Mouse (Mus musculus): ENCODE results near the gene Cacna1a. TPM values are rescaled to one million over a fixed set of nuclear protein-coding genes. Genes with fewer than 3 reads are reported as not detected.

Cacna1a gene
- polyA plus RNA-seq, 1 experiment = 21.6 TPM

- Histone ChIP-seq H3K9me3 (peaks cover 16% of the 10 kb centered on the region), H3K4me3 (replicated peaks) (no peak overlapping the region), H3K36me3 (replicated peaks; ENCODE audit: low read length) (no peaks in the 10 kb centered on the region), H3K27me3 (replicated peaks) (peaks cover 34% of the 10 kb centered on the region), H3K4me1 (peaks cover 13% of the 10 kb centered on the region)
- TF ChIP-seq FLI1 (IDR thresholded peaks at IDR 0.05; ENCODE audit: low read length) (no peak), GATA1 (IDR thresholded peaks at IDR 0.05; ENCODE audit: borderline replicate concordance, low read length) (no peak)
Observed at GRCm38 (mm10) chr8:84588498-84588897, 200.3 kb downstream of the Cacna1a start.

DNA sequence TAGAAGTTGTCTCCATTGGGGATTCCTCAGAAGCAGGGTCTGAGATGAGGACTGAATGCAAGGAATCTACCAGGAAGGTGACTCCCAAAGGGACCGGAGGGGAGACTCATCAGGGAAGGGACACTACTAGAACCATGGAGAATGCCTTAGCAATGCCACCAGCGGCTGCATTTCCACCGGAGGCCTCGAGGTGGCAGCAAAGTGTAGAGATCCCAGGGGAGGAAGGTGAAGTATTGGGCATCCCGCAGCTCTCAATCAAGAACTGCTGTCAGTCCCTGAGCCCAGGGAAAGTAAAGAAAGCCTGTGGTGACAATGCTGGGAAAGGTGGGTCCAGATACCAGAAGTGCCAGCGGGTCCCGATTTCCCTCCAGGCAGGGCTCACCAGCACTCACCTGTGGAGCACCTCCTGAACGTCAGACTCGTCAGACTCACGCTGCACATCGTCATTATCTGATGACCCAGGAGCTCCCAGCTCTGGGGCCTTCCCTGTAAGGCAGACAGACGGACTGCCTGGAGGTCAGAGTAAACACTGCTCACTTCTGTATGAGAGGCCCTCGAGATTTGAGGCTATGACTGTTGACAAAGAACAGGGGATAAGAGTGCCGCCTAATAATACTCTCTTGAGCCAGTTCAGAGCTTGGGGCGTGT lies 203.9 kb downstream of the Cacna1a start:
- TF ChIP-seq FLI1 (IDR thresholded peaks at IDR 0.05; ENCODE audit: low read length) (no peak), GATA1 (IDR thresholded peaks at IDR 0.05; ENCODE audit: borderline replicate concordance, low read length) (no peak)
- Histone ChIP-seq H3K4me1 (peaks cover 8% of the 10 kb centered on the region), H3K27me3 (replicated peaks) (peaks cover 38% of the 10 kb centered on the region), H3K9me3 (peaks cover 7% of the 10 kb centered on the region), H3K36me3 (replicated peaks; ENCODE audit: low read length) (no peaks in the 10 kb centered on the region), H3K4me3 (replicated peaks) (no peak overlapping the region)

DNA sequence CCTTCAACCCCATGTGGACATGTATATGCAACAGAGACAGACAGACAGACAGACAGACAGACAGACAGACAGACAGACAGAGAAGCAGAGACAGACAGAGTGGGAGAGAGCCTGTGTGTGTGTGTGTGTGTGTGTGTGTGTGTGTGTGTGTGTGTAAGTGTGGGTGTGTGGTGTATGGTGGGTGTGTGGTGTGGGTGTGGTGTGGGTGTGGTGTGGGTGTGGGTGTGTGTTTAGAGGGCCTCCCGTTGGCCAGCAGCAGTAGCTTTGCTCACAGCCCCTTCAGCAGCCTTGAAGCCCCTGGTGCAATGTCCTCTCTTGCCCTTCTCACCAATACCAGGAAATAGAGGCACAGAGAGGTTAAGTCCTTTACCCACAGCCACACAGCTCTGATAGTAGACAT lies 204.9 kb downstream of the Cacna1a start:
- H3K4me1 ChIP-seq = peaks cover 7% of the 10 kb centered on the region
- no peaks in the 10 kb centered on the region for H3K36me3 ChIP-seq (replicated peaks; ENCODE audit: low read length)
- TF ChIP-seq FLI1 (IDR thresholded peaks at IDR 0.05; ENCODE audit: low read length) (no peak), GATA1 (IDR thresholded peaks at IDR 0.05; ENCODE audit: borderline replicate concordance, low read length) (no peak)
- peaks cover 39% of the 10 kb centered on the region for H3K27me3 ChIP-seq (replicated peaks)
- H3K4me3 ChIP-seq (replicated peaks) = no peak overlapping the region
- H3K9me3 ChIP-seq = peaks cover 7% of the 10 kb centered on the region

DNA sequence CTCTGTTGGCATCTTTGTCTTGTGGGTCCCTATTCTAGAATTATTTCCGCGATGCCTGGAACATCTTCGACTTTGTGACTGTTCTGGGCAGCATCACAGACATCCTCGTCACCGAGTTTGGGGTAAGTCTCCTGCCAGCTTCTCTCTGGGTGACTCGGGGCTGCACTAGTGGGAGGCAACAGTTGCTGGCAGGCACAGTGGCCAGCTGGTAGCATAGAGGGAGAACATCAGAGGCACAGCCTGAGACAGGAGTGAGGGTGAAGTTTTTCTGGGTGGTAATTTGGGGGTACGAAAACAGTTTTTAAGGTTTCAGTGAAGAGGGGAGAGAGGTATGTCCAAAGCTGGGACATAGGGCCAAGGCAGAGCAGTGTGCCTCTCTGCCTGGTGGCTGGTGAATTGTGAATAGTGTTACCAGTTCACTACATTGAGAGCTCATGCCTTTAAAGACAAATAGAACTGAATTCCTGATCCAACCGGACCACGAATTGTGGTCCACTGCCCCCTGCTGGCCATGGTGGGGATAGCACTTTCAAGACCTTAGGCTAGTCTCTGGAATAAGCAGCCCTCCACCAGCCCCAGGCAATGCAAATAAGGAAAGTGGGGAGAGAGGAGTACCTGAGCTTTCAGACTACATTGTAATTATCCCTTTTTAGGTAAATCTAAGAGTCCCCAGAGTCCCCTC lies 206.0 kb downstream of the Cacna1a start:
- H3K36me3 ChIP-seq (replicated peaks; ENCODE audit: low read length) = no peaks in the 10 kb centered on the region
- peaks cover 7% of the 10 kb centered on the region for H3K9me3 ChIP-seq
- H3K27me3 ChIP-seq (replicated peaks) = peaks cover 44% of the 10 kb centered on the region
- no peak overlapping the region for H3K4me3 ChIP-seq (replicated peaks)
- TF ChIP-seq FLI1 (IDR thresholded peaks at IDR 0.05; ENCODE audit: low read length) (no peak), GATA1 (IDR thresholded peaks at IDR 0.05; ENCODE audit: borderline replicate concordance, low read length) (no peak)
- H3K4me1 ChIP-seq = no peaks in the 10 kb centered on the region

- Histone ChIP-seq H3K4me3 (replicated peaks) (no peak overlapping the region), H3K9me3 (peaks cover 7% of the 10 kb centered on the region), H3K4me1 (no peaks in the 10 kb centered on the region), H3K36me3 (replicated peaks; ENCODE audit: low read length) (no peaks in the 10 kb centered on the region), H3K27me3 (replicated peaks) (peaks cover 50% of the 10 kb centered on the region)
- TF ChIP-seq FLI1 (IDR thresholded peaks at IDR 0.05; ENCODE audit: low read length) = no peak
- TF ChIP-seq GATA1 (IDR thresholded peaks at IDR 0.05; ENCODE audit: borderline replicate concordance, low read length) = no peak
Observed at GRCm38 (mm10) chr8:84595648-84596047, 207.4 kb downstream of the Cacna1a start.

- TF ChIP-seq FLI1 (IDR thresholded peaks at IDR 0.05; ENCODE audit: low read length) (no peak), GATA1 (IDR thresholded peaks at IDR 0.05; ENCODE audit: borderline replicate concordance, low read length) (no peak)
- H3K9me3 ChIP-seq = peaks cover 10% of the 10 kb centered on the region
- H3K4me3 ChIP-seq (replicated peaks) = no peak overlapping the region
- peaks cover 54% of the 10 kb centered on the region for H3K27me3 ChIP-seq (replicated peaks)
- H3K36me3 ChIP-seq (replicated peaks; ENCODE audit: low read length) = no peaks in the 10 kb centered on the region
- H3K4me1 ChIP-seq = peaks cover 4% of the 10 kb centered on the region; the same call in 1 of the 2 replicates
Observed at GRCm38 (mm10) chr8:84599401-84599800, 211.2 kb downstream of the Cacna1a start.

- Histone ChIP-seq H3K9me3 (peaks cover 10% of the 10 kb centered on the region), H3K36me3 (replicated peaks; ENCODE audit: low read length) (no peaks in the 10 kb centered on the region), H3K4me3 (replicated peaks) (no peak overlapping the region), H3K27me3 (replicated peaks) (peaks cover 60% of the 10 kb centered on the region), H3K4me1 (peaks cover 4% of the 10 kb centered on the region; the same call in 1 of the 2 replicates)
- TF ChIP-seq FLI1 (IDR thresholded peaks at IDR 0.05; ENCODE audit: low read length) (no peak), GATA1 (IDR thresholded peaks at IDR 0.05; ENCODE audit: borderline replicate concordance, low read length) (no peak)
Observed at GRCm38 (mm10) chr8:84600311-84600907, 212.2 kb downstream of the Cacna1a start.

DNA sequence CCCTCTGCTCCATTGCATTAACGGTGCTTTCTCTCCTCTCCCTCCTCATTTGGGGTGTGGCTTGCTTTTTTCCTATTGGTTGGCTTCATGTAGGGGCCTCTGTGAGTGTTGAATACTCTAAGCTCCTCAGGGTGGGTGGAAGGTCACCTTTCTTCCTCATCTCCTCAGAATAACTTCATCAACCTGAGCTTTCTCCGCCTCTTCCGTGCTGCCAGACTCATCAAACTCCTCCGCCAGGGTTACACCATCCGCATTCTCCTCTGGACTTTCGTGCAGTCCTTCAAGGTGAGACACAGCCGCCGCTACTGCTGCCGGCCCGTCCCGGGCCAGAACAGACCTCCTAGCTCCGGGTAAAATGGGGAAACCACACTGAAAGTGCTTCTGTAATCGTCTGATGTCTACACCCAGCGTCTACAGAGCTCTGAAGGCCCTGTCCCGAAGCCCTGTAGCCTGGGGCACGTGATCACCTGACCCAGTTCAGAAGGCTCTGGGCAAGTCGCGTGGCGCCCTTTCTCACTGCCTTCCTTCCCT lies 213.0 kb downstream of the Cacna1a start:
- Histone ChIP-seq H3K9me3 (peaks cover 6% of the 10 kb centered on the region), H3K36me3 (replicated peaks; ENCODE audit: low read length) (no peaks in the 10 kb centered on the region), H3K4me3 (replicated peaks) (no peak overlapping the region), H3K27me3 (replicated peaks) (peaks cover 61% of the 10 kb centered on the region), H3K4me1 (peaks cover 4% of the 10 kb centered on the region; the same call in 1 of the 2 replicates)
- TF ChIP-seq GATA1 (IDR thresholded peaks at IDR 0.05; ENCODE audit: borderline replicate concordance, low read length) (no peak), FLI1 (IDR thresholded peaks at IDR 0.05; ENCODE audit: low read length) (no peak)

DNA sequence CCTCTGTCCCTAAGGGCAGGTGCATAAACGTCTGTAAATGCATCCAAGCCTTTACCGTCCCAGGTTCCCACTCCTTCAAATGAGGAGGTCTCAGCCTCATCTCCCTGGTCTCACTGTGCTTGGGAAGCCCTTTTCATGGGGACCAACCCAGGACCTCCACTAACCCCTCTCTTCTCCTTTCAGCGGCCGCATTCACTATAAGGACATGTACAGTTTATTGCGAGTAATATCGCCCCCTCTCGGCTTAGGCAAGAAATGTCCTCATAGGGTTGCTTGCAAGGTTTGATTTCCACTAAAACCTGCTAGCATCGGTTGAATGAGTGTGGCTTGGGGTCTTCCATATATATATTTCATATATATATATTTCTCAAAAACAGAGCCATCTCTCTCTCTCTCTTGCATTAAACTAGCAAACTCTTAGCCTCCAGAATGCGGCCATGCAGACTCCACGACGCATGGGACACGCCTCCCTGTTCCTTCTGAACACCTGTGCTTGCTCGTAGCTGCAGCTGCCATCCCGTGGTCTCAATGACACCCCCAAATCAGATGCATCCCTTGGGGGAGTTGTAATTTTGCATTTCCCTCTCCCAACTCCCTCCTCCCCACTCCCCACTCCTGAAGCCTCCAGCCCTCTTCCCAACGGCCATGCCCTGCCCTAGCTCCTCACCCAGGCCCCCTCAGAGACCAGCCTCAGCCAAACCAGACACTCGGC lies 226.4 kb downstream of the Cacna1a start:
- Histone ChIP-seq H3K4me1 (no peaks in the 10 kb centered on the region), H3K4me3 (replicated peaks) (no peak overlapping the region), H3K9me3 (no peaks in the 10 kb centered on the region), H3K36me3 (replicated peaks; ENCODE audit: low read length) (no peaks in the 10 kb centered on the region), H3K27me3 (replicated peaks) (peaks cover 71% of the 10 kb centered on the region)
- TF ChIP-seq FLI1 (IDR thresholded peaks at IDR 0.05; ENCODE audit: low read length) (no peak), GATA1 (IDR thresholded peaks at IDR 0.05; ENCODE audit: borderline replicate concordance, low read length) (no peak)
